Mouse (Mus musculus) spleen, adult 12 weeks (tissue): ENCODE data around the gene Papola.

Experiments
- DNase-seq: peaks from one replicate; pipeline ENCODE4 v3.0.0; 2022; ENCODE audit warnings: low spot score

The Papola gene

GRCm38 (mm10) chr12:105863436-105863835, 78.9 kb downstream of the Papola start:
- no peak for DNase-seq

GRCm38 (mm10) chr12:105867646-105868045, 83.2 kb downstream of the Papola start:
- DNase-seq = no peak

GRCm38 (mm10) chr12:105869242-105869641, 84.7 kb downstream of the Papola start:
- no peak for DNase-seq

GRCm38 (mm10) chr12:105869696-105870095, 85.2 kb downstream of the Papola start:
- no peak for DNase-seq

- DNase-seq = peak; percentile 42
Observed at GRCm38 (mm10) chr12:105873283-105873682, 88.8 kb downstream of the Papola start.

- DNase-seq = no peak
Observed at GRCm38 (mm10) chr12:105875112-105875511, 90.6 kb downstream of the Papola start.

- DNase-seq = no peak
Observed at GRCm38 (mm10) chr12:105876521-105876920, 92.0 kb downstream of the Papola start.

GRCm38 (mm10) chr12:105876931-105877330, 92.4 kb downstream of the Papola start:
- DNase-seq = no peak

- no peak for DNase-seq
Observed at GRCm38 (mm10) chr12:105878746-105879145, 94.3 kb downstream of the Papola start.

GRCm38 (mm10) chr12:105883799-105884514, 99.5 kb downstream of the Papola start:
- DNase-seq = no peak

- no peak for DNase-seq
Observed at GRCm38 (mm10) chr12:105884515-105885323, 100.2 kb downstream of the Papola start.
